Mouse (Mus musculus) MEL (cell line): ENCODE data around the gene Stag1. TPM values are rescaled to one million over a fixed set of nuclear protein-coding genes. Genes with fewer than 3 reads are reported as not detected.

Experiments
- DNase-seq: peaks from one replicate; pipeline ENCODE4 v3.0.0; 2011; ENCODE audit warnings: low read depth, low spot score
- H3K27ac ChIP-seq: 2 replicates; pipeline ENCODE4 v1.5.1; 2012; ENCODE audit warnings: low read depth, mild to moderate bottlenecking, control low read depth, low read length, moderate library complexity; ENCODE audit not compliant: control insufficient read depth
- H3K27me3 ChIP-seq, 2 experiments: fragments of 150-350 bp in 1 of 2; sonication (generic) in 1 of 2; 2 replicates each; pipeline ENCODE4 v1.6.1; 2012; ENCODE audit warnings: low read length in 2 of 2, mild to moderate bottlenecking in 2 of 2, improper control_type of control experiment in 1 of 2, moderate library complexity in 1 of 2; ENCODE audit not compliant: insufficient read depth in 2 of 2, control insufficient read depth in 1 of 2
- H3K36me3 ChIP-seq, 2 experiments: 2 replicates each; pipeline ENCODE4 v1.6.1; 2012 to 2014; ENCODE audit warnings: low read length in 2 of 2, improper control_type of control experiment in 1 of 2, inconsistent platforms in 1 of 2, mild to moderate bottlenecking in 1 of 2; ENCODE audit not compliant: insufficient read depth in 2 of 2, control insufficient read depth in 1 of 2
- H3K4me1 ChIP-seq, 2 experiments: fragments of 150-350 bp in 1 of 2; sonication (generic) in 1 of 2; 2 replicates each; pipeline ENCODE4 v1.6.1; 2012; ENCODE audit warnings: low read length in 2 of 2, improper control_type of control experiment in 1 of 2, mild to moderate bottlenecking in 1 of 2; ENCODE audit not compliant: insufficient read depth in 2 of 2, control insufficient read depth in 1 of 2
- H3K4me3 ChIP-seq, 2 experiments: fragments of 150-350 bp in 1 of 2; sonication (generic) in 1 of 2; 2 replicates each; pipeline ENCODE4 v1.5.1; 2012; ENCODE audit warnings: low read depth in 2 of 2, low read length in 2 of 2, mild to moderate bottlenecking in 2 of 2, moderate library complexity in 2 of 2, control low read depth in 1 of 2, improper control_type of control experiment in 1 of 2; ENCODE audit not compliant: control insufficient read depth in 1 of 2, insufficient read depth in 1 of 2
- H3K79me2 ChIP-seq: 2 replicates; pipeline ENCODE4 v1.6.1; 2012; ENCODE audit warnings: mild to moderate bottlenecking, low read length, moderate library complexity; ENCODE audit not compliant: control insufficient read depth, poor library complexity, insufficient read depth
- H3K9ac ChIP-seq: 2 replicates; pipeline ENCODE4 v1.6.1; 2012; ENCODE audit warnings: low read depth, mild to moderate bottlenecking, control low read depth, low read length, moderate library complexity; ENCODE audit not compliant: control insufficient read depth, poor library complexity, severe bottlenecking
- H3K9me3 ChIP-seq: fragments of 150-350 bp; sonication (generic); replicated peaks from 2 replicates; pipeline ENCODE4 v1.6.1; 2012; ENCODE audit warnings: mild to moderate bottlenecking, low read length, improper control_type of control experiment, moderate library complexity; ENCODE audit not compliant: insufficient read depth
- BHLHE40 ChIP-seq: IDR thresholded peaks from 2 replicates; pipeline ENCODE4 v1.6.1; 2012; ENCODE audit warnings: low read depth, mild to moderate bottlenecking, inconsistent platforms, low read length, improper control_type of control experiment, borderline replicate concordance
- EP300 ChIP-seq, 2 experiments: IDR thresholded peaks; 2 replicates each; pipeline ENCODE4 v1.6.1; 2011; ENCODE audit warnings: improper control_type of control experiment in 2 of 2, low read length in 2 of 2, low read depth in 1 of 2, mild to moderate bottlenecking in 1 of 2
- ETS1 ChIP-seq: IDR thresholded peaks from 2 replicates; pipeline ENCODE4 v1.6.1; 2012; ENCODE audit warnings: low read depth, mild to moderate bottlenecking, inconsistent platforms, low read length, improper control_type of control experiment, moderate library complexity
- GATA1 ChIP-seq: IDR thresholded peaks from 2 replicates; pipeline ENCODE4 v1.6.1; 2011; ENCODE audit warnings: low read depth, low read length, improper control_type of control experiment
- HCFC1 ChIP-seq: IDR thresholded peaks from 2 replicates; pipeline ENCODE4 v1.6.1; 2012; ENCODE audit warnings: low read depth, mild to moderate bottlenecking, inconsistent platforms, low read length, improper control_type of control experiment, moderate library complexity
- JUND ChIP-seq: IDR thresholded peaks from 2 replicates; pipeline ENCODE4 v1.6.1; 2011; ENCODE audit warnings: low read depth, mild to moderate bottlenecking, improper control_type of control experiment, low read length
- MAFK ChIP-seq: IDR thresholded peaks from 2 replicates; pipeline ENCODE4 v1.6.1; 2011; ENCODE audit warnings: low read depth, mild to moderate bottlenecking, low read length, improper control_type of control experiment, borderline replicate concordance
- MYB ChIP-seq: IDR thresholded peaks from 2 replicates; pipeline ENCODE4 v1.6.1; 2011; ENCODE audit warnings: mild to moderate bottlenecking, low read depth, low read length, improper control_type of control experiment
- NELFE ChIP-seq: IDR thresholded peaks from 2 replicates; pipeline ENCODE4 v1.6.1; 2011; ENCODE audit warnings: low read depth, low read length, improper control_type of control experiment
- NRF1 ChIP-seq: IDR thresholded peaks from 2 replicates; pipeline ENCODE4 v1.6.1; 2014; ENCODE audit warnings: low read depth, mild to moderate bottlenecking, inconsistent platforms, low read length, improper control_type of control experiment, moderate library complexity; ENCODE audit not compliant: poor library complexity, insufficient read depth, severe bottlenecking
- POLR2A ChIP-seq, 2 experiments: IDR thresholded peaks; 2 replicates each; pipeline ENCODE4 v1.6.1; 2011 to 2012; ENCODE audit warnings: low read length in 2 of 2, mild to moderate bottlenecking in 2 of 2, control low read depth in 1 of 2, improper control_type of control experiment in 1 of 2, low read depth in 1 of 2, moderate library complexity in 1 of 2; ENCODE audit not compliant: control insufficient read depth in 1 of 2, insufficient read depth in 1 of 2, poor library complexity in 1 of 2
- POLR2AphosphoS2 ChIP-seq: IDR thresholded peaks from 2 replicates; pipeline ENCODE4 v1.6.1; 2011; ENCODE audit warnings: low read length, improper control_type of control experiment
- POLR2AphosphoS5 ChIP-seq: IDR thresholded peaks from 2 replicates; pipeline ENCODE4 v1.6.1; 2012; ENCODE audit warnings: low read depth, borderline replicate concordance, mild to moderate bottlenecking, inconsistent platforms, low read length, moderate library complexity, mixed read lengths
- SIN3A ChIP-seq: IDR thresholded peaks from 2 replicates; pipeline ENCODE4 v1.6.1; 2012; ENCODE audit warnings: low read length, improper control_type of control experiment, inconsistent platforms
- SMC3 ChIP-seq: IDR thresholded peaks from 2 replicates; pipeline ENCODE4 v1.6.1; 2011; ENCODE audit warnings: low read depth, low read length, improper control_type of control experiment
- UBTF ChIP-seq: IDR thresholded peaks from 2 replicates; pipeline ENCODE4 v1.6.1; 2012; ENCODE audit warnings: low read depth, mild to moderate bottlenecking, inconsistent platforms, low read length, improper control_type of control experiment, moderate library complexity, borderline replicate concordance; ENCODE audit not compliant: insufficient read depth
- ZKSCAN1 ChIP-seq: IDR thresholded peaks from 2 replicates; pipeline ENCODE4 v1.6.1; 2012; ENCODE audit warnings: low read depth, mild to moderate bottlenecking, inconsistent platforms, low read length, improper control_type of control experiment, moderate library complexity
- ZMIZ1 ChIP-seq: IDR thresholded peaks from 2 replicates; pipeline ENCODE4 v1.6.1; 2012; ENCODE audit warnings: low read depth, mild to moderate bottlenecking, inconsistent platforms, low read length, improper control_type of control experiment, moderate library complexity
- polyA plus RNA-seq, 2 experiments: library from polyadenylated mRNA; stranded (reverse) in 1 of 2; unstranded in 1 of 2; fragments of >175 nt in 1 of 2; fragments of >200 nt in 1 of 2; gene quantifications; 2 replicates each; pipeline versions ENCODE4 v1.2.1 to v1.2.4; 2012; ENCODE audit warnings: low replicate concordance in 2 of 2, low read depth in 1 of 2; ENCODE audit not compliant: insufficient read length in 2 of 2, insufficient read depth in 1 of 2, missing spikeins in 1 of 2
- total RNA-seq: library from RNA; depleted of rRNA; stranded (reverse); fragments of 300-350 nt; gene quantifications from 2 replicates; pipeline ENCODE4 v1.2.3, GENCODE M21; 2012

Stag1 gene
- total and polyA plus RNA-seq, 3 experiments, result 30.1 to 41.7 TPM; not detected in 1

DNA sequence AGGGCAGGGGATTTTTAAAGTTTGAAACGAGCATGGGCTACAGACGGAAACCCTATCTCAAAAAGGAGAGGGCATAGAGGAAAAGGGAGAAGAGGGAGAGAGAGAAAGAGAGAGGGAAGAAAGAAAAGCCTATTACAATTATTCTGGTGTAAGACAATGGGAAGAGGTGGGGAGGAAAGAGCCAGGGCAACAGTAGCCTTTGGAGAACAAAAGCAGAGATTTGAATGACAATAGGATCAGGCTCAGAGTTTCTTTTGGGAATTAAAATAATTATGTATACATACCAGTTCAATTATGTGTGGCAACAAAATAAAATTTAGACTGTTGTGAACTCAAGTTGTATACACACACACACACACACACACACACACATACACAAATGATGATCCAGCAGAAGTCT lies 43.2 kb downstream of the Stag1 start:
- Histone ChIP-seq H3K36me3 (peaks cover 0 to 11% of the 10 kb centered on the region in 2 experiments; a peak in 2 of 4 replicates), H3K4me3 (no peak overlapping the region), H3K9me3 (no peaks in the 10 kb centered on the region), H3K27me3 (no peaks in the 10 kb centered on the region), H3K27ac (no peak overlapping the region), H3K79me2 (peaks cover 18% of the 10 kb centered on the region), H3K9ac (no peak overlapping the region), H3K4me1 (peaks cover 3 to 6% of the 10 kb centered on the region in 2 experiments)
- no peak for DNase-seq
- TF ChIP-seq ETS1, result no peak

- TF ChIP-seq POLR2A (IDR thresholded peaks at IDR 0.05; ENCODE audit: control insufficient read depth in 1 of 2, insufficient read depth in 1 of 2, low read depth in 1 of 2, low read length in 2 of 2, poor library complexity in 1 of 2), result no peak
- no peak for TF ChIP-seq POLR2AphosphoS2
- no peak for TF ChIP-seq EP300 (IDR thresholded peaks at IDR 0.05; ENCODE audit: low read depth in 1 of 2, low read length in 2 of 2)
- TF ChIP-seq MAFK, result no peak
- TF ChIP-seq SIN3A, result no peak
- TF ChIP-seq NRF1, result no peak
- no peak for TF ChIP-seq MYB
- no peak for TF ChIP-seq SMC3
- no peak for TF ChIP-seq POLR2AphosphoS5
- TF ChIP-seq JUND, result no peak
- no peak for TF ChIP-seq HCFC1
- TF ChIP-seq GATA1, result no peak
- no peak for TF ChIP-seq BHLHE40
- TF ChIP-seq ZMIZ1, result no peak
- no peak for TF ChIP-seq ZKSCAN1
- no peak for TF ChIP-seq NELFE
- TF ChIP-seq ETS1, result no peak
- TF ChIP-seq UBTF, result no peak
- no peaks in the 10 kb centered on the region for H3K27me3 ChIP-seq
- H3K4me3 ChIP-seq, result peak overlapping the region; percentile 25 to 88; a peak in 3 of 4 replicates
- H3K36me3 ChIP-seq, result peaks cover 0 to 17% of the 10 kb centered on the region in 2 experiments; a peak in 2 of 4 replicates
- no peak overlapping the region; the same call in 1 of the 2 replicates for H3K9ac ChIP-seq
- H3K79me2 ChIP-seq, result peaks cover 22% of the 10 kb centered on the region
- no peaks in the 10 kb centered on the region for H3K9me3 ChIP-seq
- 0 out of 2 replicates have a peak overlapping the region, but pooled peaks have one; percentile 11 for H3K27ac ChIP-seq
- peak; percentile 41 for DNase-seq
- H3K4me1 ChIP-seq, result peaks cover 6 to 8% of the 10 kb centered on the region in 2 experiments
Measured at GRCm38 (mm10) chr9:100641391-100642085, 43.9 kb downstream of the Stag1 start.
